Mouse (Mus musculus) hindbrain, embryonic 11.5 days (tissue): ENCODE results near the gene Scarb1. TPM values are rescaled to one million over a fixed set of nuclear protein-coding genes. Genes with fewer than 3 reads are reported as not detected.

ENCODE experiments used
- ATAC-seq: fragments of 200-750 bp; cut with Nextera tagmentation; 2 replicates; pipeline ENCODE4 v1.8.0; 2017; ENCODE audit warnings: mild to moderate bottlenecking, moderate TSS enrichment, moderate library complexity; ENCODE audit not compliant: low FRiP score
- DNase-seq: peaks from one replicate; pipeline ENCODE4 v3.0.0-alpha.2; 2015; ENCODE audit warnings: low spot score
- H3K27ac ChIP-seq: fragments of 300-500 bp; sonication (generic); 2 replicates; pipeline ENCODE4 v1.5.1; 2014; ENCODE audit warnings: mild to moderate bottlenecking, low read depth, low read length
- H3K27me3 ChIP-seq: fragments of 300-500 bp; sonication (generic); 2 replicates; pipeline ENCODE4 v1.6.1; 2014; ENCODE audit warnings: mild to moderate bottlenecking, low read length, moderate library complexity, mixed read lengths; ENCODE audit not compliant: control insufficient read depth, insufficient read depth
- H3K36me3 ChIP-seq: fragments of 300-500 bp; sonication (generic); 2 replicates; pipeline ENCODE4 v1.6.1; 2014; ENCODE audit warnings: mild to moderate bottlenecking, low read length, moderate library complexity, mixed read lengths; ENCODE audit not compliant: control insufficient read depth, insufficient read depth
- H3K4me1 ChIP-seq: fragments of 300-500 bp; sonication (generic); replicated peaks from 2 replicates; pipeline ENCODE4 v1.6.1; 2014; ENCODE audit warnings: low read length, mixed read lengths; ENCODE audit not compliant: control insufficient read depth, insufficient read depth
- H3K4me2 ChIP-seq: fragments of 300-500 bp; sonication (generic); replicated peaks from 2 replicates; pipeline ENCODE4 v1.6.1; 2014; ENCODE audit warnings: mild to moderate bottlenecking, low read depth, low read length
- H3K4me3 ChIP-seq: fragments of 300-500 bp; sonication (generic); 2 replicates; pipeline ENCODE4 v1.5.1; 2014; ENCODE audit warnings: low read depth, low read length
- H3K9ac ChIP-seq: fragments of 300-500 bp; sonication (generic); 2 replicates; pipeline ENCODE4 v1.6.1; 2014; ENCODE audit warnings: low read depth, low read length
- H3K9me3 ChIP-seq: fragments of 300-500 bp; sonication (generic); 2 replicates; pipeline ENCODE4 v1.6.1; 2016; ENCODE audit warnings: low read length; ENCODE audit not compliant: control insufficient read depth
- WGBS: fragments of 180-500 bp; shearing (Covaris S2); extraction: QIAGEN DNeasy Blood & Tissue Kit; methylation state at CpG from one replicate; pipeline ENCODE4 v1.1.7; 2014; 5-methylcytosine and 5-hydroxymethylcytosine counted together
- polyA plus RNA-seq: library from polyadenylated mRNA; unstranded; fragments of >200 nt; fragmentation: Nextera tagmentation; extraction: Ambion mirVana; gene quantifications from 2 replicates; pipeline ENCODE4 v1.2.1, GENCODE M21; 2014

Scarb1 gene
- polyA plus RNA-seq, 1 experiment from 2014 or later, result 20.4 TPM

- Histone ChIP-seq H3K9ac (no peak overlapping the region), H3K4me1 (no peaks in the 10 kb centered on the region), H3K9me3 (no peaks in the 10 kb centered on the region), H3K36me3 (no peaks in the 10 kb centered on the region), H3K27ac (no peak overlapping the region), H3K27me3 (no peaks in the 10 kb centered on the region), H3K4me3 (no peak overlapping the region), H3K4me2 (no peak overlapping the region)
- WGBS, result 89% methylated on average over 13 of the region's 13 CpGs
- DNase-seq (no peak), ATAC-seq (no peak)
Measured at GRCm38 (mm10) chr5:125306824-125307223, 34.1 kb downstream of the Scarb1 start.

- Histone ChIP-seq H3K36me3 (no peaks in the 10 kb centered on the region), H3K9ac (no peak overlapping the region), H3K27me3 (no peaks in the 10 kb centered on the region), H3K27ac (no peak overlapping the region), H3K4me2 (no peak overlapping the region), H3K9me3 (no peaks in the 10 kb centered on the region), H3K4me3 (no peak overlapping the region), H3K4me1 (no peaks in the 10 kb centered on the region)
- no peak for DNase-seq
- 89% methylated on average over 7 of the region's 7 CpGs for WGBS
- no peak for ATAC-seq
Measured at GRCm38 (mm10) chr5:125306372-125306771, 34.5 kb downstream of the Scarb1 start.

- no peak overlapping the region for H3K4me2 ChIP-seq
- 57% methylated on average over 14 of the region's 14 CpGs for WGBS
- ATAC-seq, result no peak
Measured at GRCm38 (mm10) chr5:125305229-125306081, 35.4 kb downstream of the Scarb1 start.

GRCm38 (mm10) chr5:125304245-125304856 lies 36.5 kb downstream of the Scarb1 start:
- Histone ChIP-seq H3K27ac (no peak overlapping the region), H3K4me2 (0 out of 2 replicates have a peak overlapping the region, but pooled peaks have one; percentile 8), H3K36me3 (no peaks in the 10 kb centered on the region), H3K27me3 (no peaks in the 10 kb centered on the region), H3K9ac (no peak overlapping the region), H3K4me1 (no peaks in the 10 kb centered on the region), H3K9me3 (no peaks in the 10 kb centered on the region), H3K4me3 (no peak overlapping the region)
- peak; percentile 68 for ATAC-seq
- peak; percentile 71 for DNase-seq
- WGBS, result 24% methylated on average over 18 of the region's 18 CpGs

More at GRCm38 (mm10) chr5:125305229-125306081, 35.4 kb downstream of the Scarb1 start:
- no peaks in the 10 kb centered on the region for H3K36me3 ChIP-seq
- H3K27ac ChIP-seq, result no peak overlapping the region
- no peaks in the 10 kb centered on the region for H3K27me3 ChIP-seq
- no peaks in the 10 kb centered on the region for H3K4me1 ChIP-seq
- no peaks in the 10 kb centered on the region for H3K9me3 ChIP-seq
- no peak overlapping the region for H3K4me3 ChIP-seq
- no peak for DNase-seq
- H3K9ac ChIP-seq, result no peak overlapping the region

- Histone ChIP-seq H3K4me1 (no peaks in the 10 kb centered on the region), H3K9me3 (no peaks in the 10 kb centered on the region), H3K27ac (no peak overlapping the region), H3K36me3 (no peaks in the 10 kb centered on the region), H3K4me3 (no peak overlapping the region), H3K4me2 (no peak overlapping the region), H3K27me3 (no peaks in the 10 kb centered on the region), H3K9ac (no peak overlapping the region)
- ATAC-seq (no peak), DNase-seq (no peak)
- WGBS, result 96% methylated on average over 6 of the region's 6 CpGs
Measured at GRCm38 (mm10) chr5:125303055-125303454, 37.8 kb downstream of the Scarb1 start.

- 87% methylated on average over 9 of the region's 9 CpGs for WGBS
- no peak overlapping the region for H3K4me2 ChIP-seq
- DNase-seq (no peak), ATAC-seq (no peak)
- H3K36me3 ChIP-seq, result peaks cover 3% of the 10 kb centered on the region; the same call in 1 of the 2 replicates
- H3K4me1 ChIP-seq, result no peaks in the 10 kb centered on the region
- no peaks in the 10 kb centered on the region for H3K27me3 ChIP-seq
- H3K4me3 ChIP-seq, result no peak overlapping the region
- no peak overlapping the region for H3K9ac ChIP-seq
- H3K27ac ChIP-seq, result no peak overlapping the region
- no peaks in the 10 kb centered on the region for H3K9me3 ChIP-seq
Measured at GRCm38 (mm10) chr5:125298234-125298633, 42.7 kb downstream of the Scarb1 start.

- DNase-seq, result no peak
- Histone ChIP-seq H3K27me3 (no peaks in the 10 kb centered on the region), H3K4me1 (no peaks in the 10 kb centered on the region), H3K27ac (no peak overlapping the region), H3K4me2 (no peak overlapping the region), H3K36me3 (peaks cover 3% of the 10 kb centered on the region; the same call in 1 of the 2 replicates), H3K9ac (no peak overlapping the region), H3K4me3 (no peak overlapping the region), H3K9me3 (no peaks in the 10 kb centered on the region)
- ATAC-seq, result no peak
- WGBS, result 92% methylated on average over 7 of the region's 7 CpGs
Measured at GRCm38 (mm10) chr5:125297171-125297570, 43.7 kb downstream of the Scarb1 start.

- ATAC-seq (no peak), DNase-seq (no peak)
- Histone ChIP-seq H3K27ac (no peak overlapping the region), H3K4me1 (no peaks in the 10 kb centered on the region), H3K36me3 (peaks cover 3% of the 10 kb centered on the region; the same call in 1 of the 2 replicates), H3K27me3 (no peaks in the 10 kb centered on the region), H3K4me3 (no peak overlapping the region), H3K9me3 (no peaks in the 10 kb centered on the region), H3K4me2 (no peak overlapping the region), H3K9ac (no peak overlapping the region)
- 59% methylated on average over 7 of the region's 7 CpGs for WGBS
Measured at GRCm38 (mm10) chr5:125292951-125293350, 47.9 kb downstream of the Scarb1 start.
